Mouse (Mus musculus): ENCODE measurements around the gene Ddx10.

DNA sequence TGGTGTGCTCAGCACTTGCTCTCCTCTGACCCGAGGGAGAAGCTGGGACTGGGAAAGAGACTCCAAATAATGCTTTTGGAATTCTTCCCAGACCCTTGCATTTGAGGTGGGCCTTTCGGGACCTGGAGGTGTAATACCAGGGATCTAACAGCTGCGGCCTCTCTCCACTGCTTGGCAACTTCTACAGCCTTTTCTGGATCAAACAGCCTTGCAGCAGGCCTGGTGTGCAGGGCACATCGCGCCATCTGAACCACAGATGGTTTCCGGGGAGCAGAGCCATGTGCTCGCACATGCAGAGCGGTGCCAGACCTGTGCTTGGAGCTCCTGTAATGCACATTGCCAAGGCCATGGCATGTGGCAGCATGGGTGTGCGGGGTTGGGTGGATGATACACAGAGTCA, 175.8 kb downstream of the Ddx10 start:
- TF ChIP-seq CTCF (IDR thresholded peaks at IDR 0.05; ENCODE audit: low read depth, low read length) (no peak), POLR2A (IDR thresholded peaks at IDR 0.05; ENCODE audit: extremely low read depth, insufficient read depth, low read length) (no peak)

All from liver, adult 2 months (tissue).